Comparison of ENCODE assay signal across 19 mouse cellular contexts in genomic region chr8:66865120-66865519, GRCm38 (mm10).
"Had no signal": no experiment of that assay in that cellular context is flagged by ENCODE, and none has a peak within 500 bp of the region (broad histone marks: within the 10 kb centered on the region; RNA-seq: fewer than 3 reads in every experiment).

No protein-coding gene starts in this region.

- H3K9me3 ChIP-seq: lung, embryonic 15.5 days; midbrain, embryonic 10.5 days; midbrain, embryonic 12.5 days; neural tube, embryonic 13.5 days; neural tube, embryonic 15.5 days had no signal

- H3K9ac ChIP-seq: liver, postnatal 0 days; lung, embryonic 15.5 days; midbrain, embryonic 12.5 days; neural tube, embryonic 13.5 days; neural tube, embryonic 15.5 days had no signal

- H3K27ac ChIP-seq: lung, embryonic 15.5 days; midbrain, embryonic 10.5 days; midbrain, embryonic 12.5 days; neural tube, embryonic 13.5 days; neural tube, embryonic 15.5 days had no signal

- H3K36me3 ChIP-seq: lung, embryonic 15.5 days; neural tube, embryonic 15.5 days had no signal

- DNase-seq: liver, postnatal 0 days; lung, adult 2 months; lung, postnatal 14 days; lung, postnatal 36 days; midbrain, embryonic 14.5 days; retina, postnatal 1 day; right cerebral cortex, adult 18-20 months; right cerebral cortex, postnatal 25 days; right cerebral cortex, postnatal 4 days; spleen, adult 18-20 months; thymus, adult 18-20 months; thymus, postnatal 25 days; thymus, postnatal 4 days had no signal

- H3K27me3 ChIP-seq: lung, embryonic 15.5 days; midbrain, embryonic 12.5 days; neural tube, embryonic 13.5 days; neural tube, embryonic 15.5 days had no signal

- H3K4me3 ChIP-seq: lung, embryonic 15.5 days; midbrain, embryonic 10.5 days; midbrain, embryonic 12.5 days; myocyte; neural tube, embryonic 13.5 days; neural tube, embryonic 15.5 days had no signal
